Mouse (Mus musculus) intestine, postnatal 0 days (tissue): ENCODE measurements around the gene Prcc. TPM values are rescaled to one million over a fixed set of nuclear protein-coding genes. Genes with fewer than 3 reads are reported as not detected.

ENCODE experiments used
- ATAC-seq: fragments of 200-750 bp; cut with Nextera tagmentation; 2 replicates; pipeline ENCODE4 v1.8.0; 2017; ENCODE audit warnings: mild to moderate bottlenecking, moderate TSS enrichment, moderate library complexity
- H3K27ac ChIP-seq: fragments of 300-500 bp; sonication (generic); 2 replicates; pipeline ENCODE4 v1.5.1; 2014; ENCODE audit warnings: mild to moderate bottlenecking, low read depth, low read length, moderate library complexity
- H3K27me3 ChIP-seq: fragments of 300-500 bp; sonication (generic); replicated peaks from 2 replicates; pipeline ENCODE4 v1.6.1; 2014; ENCODE audit warnings: low read length, mixed read lengths; ENCODE audit not compliant: control insufficient read depth, insufficient read depth
- H3K36me3 ChIP-seq: fragments of 300-500 bp; sonication (generic); 2 replicates; pipeline ENCODE4 v1.6.1; 2014; ENCODE audit warnings: mild to moderate bottlenecking, moderate library complexity; ENCODE audit not compliant: control insufficient read depth, insufficient read depth
- H3K4me1 ChIP-seq: fragments of 300-500 bp; sonication (generic); replicated peaks from 2 replicates; pipeline ENCODE4 v1.6.1; 2014; ENCODE audit warnings: antibody characterized with exemption, low read length, mixed read lengths; ENCODE audit not compliant: control insufficient read depth, insufficient read depth
- H3K4me2 ChIP-seq: fragments of 300-500 bp; sonication (generic); replicated peaks from 2 replicates; pipeline ENCODE4 v1.6.1; 2014; ENCODE audit warnings: low read depth, mild to moderate bottlenecking, moderate library complexity
- H3K4me3 ChIP-seq: fragments of 300-500 bp; sonication (generic); 2 replicates; pipeline ENCODE4 v1.5.1; 2014; ENCODE audit warnings: low read depth, low read length
- H3K9ac ChIP-seq: fragments of 300-500 bp; sonication (generic); 2 replicates; pipeline ENCODE4 v1.6.1; 2014; ENCODE audit warnings: mild to moderate bottlenecking, low read depth, low read length
- H3K9me3 ChIP-seq: fragments of 300-500 bp; sonication (generic); 2 replicates; pipeline ENCODE4 v1.6.1; 2016; ENCODE audit warnings: mixed run types; ENCODE audit not compliant: control insufficient read depth
- CTCF ChIP-seq: sonication (generic); IDR thresholded peaks from 2 replicates; pipeline ENCODE4 v1.5.1; 2016; ENCODE audit warnings: low read depth, mild to moderate bottlenecking, control low read depth, antibody characterized with exemption, moderate library complexity
- WGBS: fragments of 180-500 bp; shearing (Covaris S2); extraction: QIAGEN DNeasy Blood & Tissue Kit; methylation state at CpG from one replicate; pipeline ENCODE4 v1.1.7; 2014; 5-methylcytosine and 5-hydroxymethylcytosine counted together
- polyA plus RNA-seq: library from polyadenylated mRNA; unstranded; fragments of >200 nt; fragmentation: Nextera tagmentation; extraction: Ambion mirVana; gene quantifications from 2 replicates; pipeline ENCODE4 v1.2.1, GENCODE M21; 2015

The Prcc gene
- 7.9 and 8.0 TPM in 2 replicates for polyA plus RNA-seq

- Histone ChIP-seq H3K27me3 (no peaks in the 10 kb centered on the region), H3K36me3 (peaks cover 4% of the 10 kb centered on the region; the same call in 1 of the 2 replicates), H3K9ac (peak within 1 kb of the TSS; percentile 88), H3K27ac (peak within 1 kb of the TSS; percentile 71), H3K4me1 (0 out of 2 replicates have a peak, but pooled peaks cover 4% of the 10 kb centered on the region), H3K4me2 (peak within 1 kb of the TSS; percentile 89), H3K9me3 (no peaks in the 10 kb centered on the region), H3K4me3 (peak within 1 kb of the TSS; percentile 84)
- ATAC-seq = peak; percentile 97
- WGBS = 0% methylated on average over 33 of the region's 33 CpGs
- TF ChIP-seq CTCF = peak; percentile 27; the same call in 1 of the 2 replicates
These were observed at the start of gene Prcc for GRCm38 (mm10) chr3:87885281-87886003. Gene Prcc (minus strand): TSS chr3:87885608.

- H3K9ac ChIP-seq = no peak overlapping the region
- H3K4me3 ChIP-seq = no peak overlapping the region
- WGBS = 49% methylated on average over 4 of the region's 4 CpGs
- no peak for TF ChIP-seq CTCF
- no peaks in the 10 kb centered on the region for H3K9me3 ChIP-seq
- H3K4me1 ChIP-seq = no peaks in the 10 kb centered on the region; the same call in 1 of the 2 replicates
- H3K4me2 ChIP-seq = no peak overlapping the region
- no peaks in the 10 kb centered on the region for H3K27me3 ChIP-seq
- no peak overlapping the region for H3K27ac ChIP-seq
- no peak for ATAC-seq
- peaks cover 43% of the 10 kb centered on the region for H3K36me3 ChIP-seq
These were observed 49.8 kb upstream of the Prcc start for GRCm38 (mm10) chr3:87935201-87935600.

GRCm38 (mm10) chr3:87934501-87934900, 49.1 kb upstream of the Prcc start:
- Histone ChIP-seq H3K4me2 (no peak overlapping the region), H3K4me3 (no peak overlapping the region), H3K27ac (peak overlapping the region; percentile 35; the same call in 1 of the 2 replicates), H3K9ac (no peak overlapping the region), H3K36me3 (peaks cover 36% of the 10 kb centered on the region), H3K4me1 (no peaks in the 10 kb centered on the region; the same call in 1 of the 2 replicates), H3K27me3 (no peaks in the 10 kb centered on the region), H3K9me3 (no peaks in the 10 kb centered on the region)
- no peak for ATAC-seq
- 0 out of 2 replicates have a peak, but pooled peaks have one; percentile 20 for TF ChIP-seq CTCF
- WGBS = 71% methylated on average over 4 of the region's 4 CpGs

DNA sequence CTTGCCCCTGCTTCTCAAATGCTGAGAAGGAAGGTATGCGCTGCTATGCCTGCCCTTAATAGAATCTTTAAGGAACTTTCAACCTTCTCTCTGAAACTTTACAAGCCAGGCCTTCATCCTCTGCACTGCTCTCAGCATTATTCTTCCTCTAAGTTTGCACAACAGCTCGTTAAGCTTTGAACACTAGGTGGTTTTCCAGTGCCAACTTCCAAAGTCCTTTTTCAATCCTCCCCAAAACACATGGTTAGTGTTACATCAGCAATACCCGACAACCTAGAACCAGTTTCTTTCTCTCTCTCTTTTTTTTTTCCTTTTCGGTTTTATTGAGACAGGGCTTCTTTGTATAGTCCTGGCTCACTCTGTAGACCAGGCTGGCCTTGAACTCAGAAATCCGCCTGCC, 48.6 kb upstream of the Prcc start:
- TF ChIP-seq CTCF = no peak; the same call in 1 of the 2 replicates
- Histone ChIP-seq H3K4me1 (no peaks in the 10 kb centered on the region; the same call in 1 of the 2 replicates), H3K9me3 (no peaks in the 10 kb centered on the region), H3K4me3 (no peak overlapping the region), H3K9ac (no peak overlapping the region), H3K36me3 (peaks cover 32% of the 10 kb centered on the region), H3K27me3 (no peaks in the 10 kb centered on the region), H3K4me2 (no peak overlapping the region), H3K27ac (peak overlapping the region; percentile 35; the same call in 1 of the 2 replicates)
- 69% methylated on average over 5 of the region's 5 CpGs for WGBS
- ATAC-seq = no peak

GRCm38 (mm10) chr3:87930078-87930795, 44.8 kb upstream of the Prcc start, which contains the start of the genes Isg20l2 and Rrnad1:
Gene Isg20l2 (plus strand): TSS chr3:87930314.
Gene Rrnad1 (minus strand): TSS chr3:87930717.
- Histone ChIP-seq H3K4me3 (peak within 1 kb of the TSS; percentile 94), H3K4me1 (no peaks in the 10 kb centered on the region; the same call in 1 of the 2 replicates), H3K9ac (peak within 1 kb of the TSS; percentile 83), H3K36me3 (peaks cover 39% of the 10 kb centered on the region), H3K9me3 (no peaks in the 10 kb centered on the region), H3K4me2 (peak within 1 kb of the TSS; percentile 89), H3K27me3 (no peaks in the 10 kb centered on the region), H3K27ac (peak within 1 kb of the TSS; percentile 95)
- under 1% methylated on average over 71 of the region's 78 CpGs for WGBS
- ATAC-seq = peak; percentile 96
- TF ChIP-seq CTCF = peak; percentile 87
